Mouse (Mus musculus): ENCODE results near the gene Tmem207. TPM values are rescaled to one million over a fixed set of nuclear protein-coding genes. Genes with fewer than 3 reads are reported as not detected.

The Tmem207 gene
- polyA plus RNA-seq, 2 experiments, result not detected

- TF ChIP-seq EP300 (IDR thresholded peaks at IDR 0.05; ENCODE audit: low read depth) (no peak), CTCF (IDR thresholded peaks at IDR 0.05; ENCODE audit: low read depth) (no peak)
- Histone ChIP-seq H3K27me3 (ENCODE audit: control insufficient read depth, insufficient read depth, low read length) (no peaks in the 10 kb centered on the region), H3K4me1 (replicated peaks; ENCODE audit: control insufficient read depth in 2 of 2, insufficient read depth in 2 of 2, low read length in 1 of 2) (no peaks in the 10 kb centered on the region), H3K4me2 (ENCODE audit: low read depth) (no peak overlapping the region), H3K4me3 (ENCODE audit: insufficient read depth in 1 of 2, low read depth in 2 of 2, low read length in 2 of 2) (no peak overlapping the region), H3K9me3 (ENCODE audit: control insufficient read depth, low read length) (no peaks in the 10 kb centered on the region), H3K27ac (no peak overlapping the region), H3K36me3 (replicated peaks; ENCODE audit: control insufficient read depth, insufficient read depth, low read depth) (no peaks in the 10 kb centered on the region), H3K9ac (replicated peaks) (no peak overlapping the region)
- 61% methylated on average over 4 of the region's 4 CpGs for WGBS (ENCODE audit: insufficient replicate concordance)
- ATAC-seq (ENCODE audit: insufficient read depth), result no peak
- no peak for DNase-seq (ENCODE audit: low read depth in 3 of 3, low spot score in 3 of 3)
Measured at GRCm38 (mm10) chr16:26471254-26471653, 55.3 kb downstream of the Tmem207 start.

GRCm38 (mm10) chr16:26466535-26466934, 60.0 kb downstream of the Tmem207 start:
- DNase-seq (ENCODE audit: low read depth in 3 of 3, low spot score in 3 of 3), result no peak
- no peak for ATAC-seq (ENCODE audit: insufficient read depth)
- 56% methylated on average over 4 of the region's 4 CpGs for WGBS (ENCODE audit: insufficient replicate concordance)

GRCm38 (mm10) chr16:26462835-26463234, 63.7 kb downstream of the Tmem207 start, which contains the start of gene Cldn16:
Cldn16 (plus strand) TSS chr16:26463135.
- Histone ChIP-seq H3K27ac (no peak within 1 kb of the TSS), H3K4me3 (ENCODE audit: insufficient read depth in 1 of 2, low read depth in 2 of 2, low read length in 2 of 2) (no peak within 1 kb of the TSS), H3K9ac (replicated peaks) (no peak within 1 kb of the TSS), H3K27me3 (ENCODE audit: control insufficient read depth, insufficient read depth, low read length) (no peaks in the 10 kb centered on the region), H3K9me3 (ENCODE audit: control insufficient read depth, low read length) (no peaks in the 10 kb centered on the region), H3K4me2 (ENCODE audit: low read depth) (no peak within 1 kb of the TSS), H3K4me1 (replicated peaks; ENCODE audit: control insufficient read depth in 2 of 2, insufficient read depth in 2 of 2, low read length in 1 of 2) (no peaks in the 10 kb centered on the region), H3K36me3 (replicated peaks; ENCODE audit: control insufficient read depth, insufficient read depth, low read depth) (no peaks in the 10 kb centered on the region)
- DNase-seq (ENCODE audit: low read depth in 3 of 3, low spot score in 3 of 3), result no peak
- 65% methylated on average over 7 of the region's 7 CpGs for WGBS (ENCODE audit: insufficient replicate concordance)
- TF ChIP-seq CTCF (IDR thresholded peaks at IDR 0.05; ENCODE audit: low read depth) (no peak), EP300 (IDR thresholded peaks at IDR 0.05; ENCODE audit: low read depth) (no peak)
- ATAC-seq (ENCODE audit: insufficient read depth), result no peak

More at GRCm38 (mm10) chr16:26466535-26466934, 60.0 kb downstream of the Tmem207 start:
- no peaks in the 10 kb centered on the region for H3K36me3 ChIP-seq (replicated peaks; ENCODE audit: control insufficient read depth, insufficient read depth, low read depth)
- no peaks in the 10 kb centered on the region for H3K4me1 ChIP-seq (replicated peaks; ENCODE audit: control insufficient read depth in 2 of 2, insufficient read depth in 2 of 2, low read length in 1 of 2)
- H3K9me3 ChIP-seq (ENCODE audit: control insufficient read depth, low read length), result no peaks in the 10 kb centered on the region
- no peak overlapping the region for H3K27ac ChIP-seq
- no peak overlapping the region for H3K9ac ChIP-seq (replicated peaks)
- no peak overlapping the region for H3K4me3 ChIP-seq (ENCODE audit: insufficient read depth in 1 of 2, low read depth in 2 of 2, low read length in 2 of 2)
- H3K27me3 ChIP-seq (ENCODE audit: control insufficient read depth, insufficient read depth, low read length), result no peaks in the 10 kb centered on the region
- no peak for TF ChIP-seq CTCF (IDR thresholded peaks at IDR 0.05; ENCODE audit: low read depth)
- no peak for TF ChIP-seq EP300 (IDR thresholded peaks at IDR 0.05; ENCODE audit: low read depth)
- H3K4me2 ChIP-seq (ENCODE audit: low read depth), result no peak overlapping the region

GRCm38 (mm10) chr16:26456182-26456581, 70.4 kb downstream of the Tmem207 start:
- H3K4me1 ChIP-seq (replicated peaks; ENCODE audit: control insufficient read depth in 2 of 2, insufficient read depth in 2 of 2, low read length in 1 of 2), result no peaks in the 10 kb centered on the region
- WGBS (ENCODE audit: insufficient replicate concordance), result 54% methylated on average over 2 of the region's 2 CpGs
- no peak for ATAC-seq (ENCODE audit: insufficient read depth)
- no peaks in the 10 kb centered on the region for H3K27me3 ChIP-seq (ENCODE audit: control insufficient read depth, insufficient read depth, low read length)
- no peak for TF ChIP-seq EP300 (IDR thresholded peaks at IDR 0.05; ENCODE audit: low read depth)
- DNase-seq (ENCODE audit: low read depth in 3 of 3, low spot score in 3 of 3), result no peak
- H3K4me3 ChIP-seq (ENCODE audit: insufficient read depth in 1 of 2, low read depth in 2 of 2, low read length in 2 of 2), result no peak overlapping the region
- H3K9ac ChIP-seq (replicated peaks), result no peak overlapping the region
- no peak overlapping the region for H3K27ac ChIP-seq
- no peak overlapping the region for H3K4me2 ChIP-seq (ENCODE audit: low read depth)
- H3K9me3 ChIP-seq (ENCODE audit: control insufficient read depth, low read length), result no peaks in the 10 kb centered on the region
- no peaks in the 10 kb centered on the region for H3K36me3 ChIP-seq (replicated peaks; ENCODE audit: control insufficient read depth, insufficient read depth, low read depth)

GRCm38 (mm10) chr16:26454163-26454562, 72.4 kb downstream of the Tmem207 start:
- Histone ChIP-seq H3K9ac (replicated peaks) (no peak overlapping the region), H3K4me2 (ENCODE audit: low read depth) (no peak overlapping the region), H3K9me3 (ENCODE audit: control insufficient read depth, low read length) (no peaks in the 10 kb centered on the region), H3K27ac (no peak overlapping the region), H3K4me3 (ENCODE audit: insufficient read depth in 1 of 2, low read depth in 2 of 2, low read length in 2 of 2) (no peak overlapping the region), H3K4me1 (replicated peaks; ENCODE audit: control insufficient read depth in 2 of 2, insufficient read depth in 2 of 2, low read length in 1 of 2) (no peaks in the 10 kb centered on the region), H3K27me3 (ENCODE audit: control insufficient read depth, insufficient read depth, low read length) (no peaks in the 10 kb centered on the region), H3K36me3 (replicated peaks; ENCODE audit: control insufficient read depth, insufficient read depth, low read depth) (no peaks in the 10 kb centered on the region)
- TF ChIP-seq CTCF (IDR thresholded peaks at IDR 0.05; ENCODE audit: low read depth), result no peak
- no peak for TF ChIP-seq EP300 (IDR thresholded peaks at IDR 0.05; ENCODE audit: low read depth)
- no peak for ATAC-seq (ENCODE audit: insufficient read depth)
- WGBS (ENCODE audit: insufficient replicate concordance), result 42% methylated on average over 3 of the region's 3 CpGs
- DNase-seq (ENCODE audit: low read depth in 3 of 3, low spot score in 3 of 3), result no peak

Other genes with a start within 250 kb of the Tmem207 start
- 16.7 and 17.5 TPM in 2 replicates for gene Cldn1, start 154.9 kb downstream of the Tmem207 start, polyA plus RNA-seq (2012; rRNA removed)
- 32.6 and 35.5 TPM in 2 replicates for gene Cldn1, start 154.9 kb downstream of the Tmem207 start, polyA plus RNA-seq (2014; fragmentation: Nextera tagmentation; extraction: Ambion mirVana)
- gene Cldn16, start 63.6 kb downstream of the Tmem207 start, polyA plus RNA-seq (2012; rRNA removed), result not detected in 2 replicates
- not detected in 2 replicates for gene Cldn16, start 63.6 kb downstream of the Tmem207 start, polyA plus RNA-seq (2014; fragmentation: Nextera tagmentation; extraction: Ambion mirVana)
- gene Il1rap, start 54.9 kb upstream of the Tmem207 start, polyA plus RNA-seq (2012; rRNA removed), result 0.71 and 0.98 TPM in 2 replicates
- 1.9 and 2.1 TPM in 2 replicates for gene Il1rap, start 54.9 kb upstream of the Tmem207 start, polyA plus RNA-seq (2014; fragmentation: Nextera tagmentation; extraction: Ambion mirVana)